Mouse (Mus musculus) cerebellum, postnatal 14 days (tissue): ENCODE measurements around the gene Ccdc163.

Experiments used
- DNase-seq, 2 experiments: peaks; one replicate each; pipeline ENCODE4 v3.0.0; 2021; ENCODE audit warnings: mixed read lengths in 2 of 2

The Ccdc163 gene

DNA sequence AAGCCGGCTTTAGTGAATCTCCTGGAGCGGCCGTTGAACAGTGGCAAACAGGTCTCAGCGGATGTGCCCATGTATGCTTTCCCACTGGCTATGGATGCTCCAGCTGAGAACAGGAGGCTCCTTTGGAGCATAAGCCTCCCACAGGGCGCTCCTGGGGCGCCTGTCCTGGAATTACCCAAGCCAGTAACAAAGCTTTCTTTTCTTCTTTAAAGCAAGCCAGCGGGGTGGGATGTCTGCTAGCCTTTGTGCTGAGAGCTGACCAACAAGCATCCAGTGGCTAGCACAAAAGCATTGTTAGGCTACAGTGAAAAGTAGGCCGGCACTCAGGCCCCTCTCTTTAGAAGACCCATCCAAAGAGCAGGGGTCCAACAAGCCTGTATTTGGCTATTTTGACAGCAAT, 73.9 kb downstream of the Ccdc163 start:
- no peak for DNase-seq

DNA sequence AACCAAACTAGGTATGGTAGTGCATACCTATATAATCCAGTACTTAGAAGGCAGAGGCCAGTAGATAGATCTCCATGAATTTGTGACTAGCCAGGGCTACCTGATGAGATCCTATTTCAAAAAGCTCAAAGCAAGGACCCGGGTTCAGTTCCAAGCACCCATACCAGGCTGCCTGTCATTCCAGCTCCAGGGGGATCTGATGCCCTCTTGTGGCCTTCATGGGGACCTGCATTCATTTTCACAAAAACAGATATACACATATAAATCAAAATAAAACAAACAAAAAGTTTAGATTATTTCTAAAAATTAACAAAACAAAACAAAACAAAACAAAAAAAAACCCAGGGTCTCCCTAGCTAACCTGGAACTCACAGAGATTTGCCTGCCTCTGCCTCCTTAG, 78.3 kb downstream of the Ccdc163 start:
- no peak for DNase-seq

DNA sequence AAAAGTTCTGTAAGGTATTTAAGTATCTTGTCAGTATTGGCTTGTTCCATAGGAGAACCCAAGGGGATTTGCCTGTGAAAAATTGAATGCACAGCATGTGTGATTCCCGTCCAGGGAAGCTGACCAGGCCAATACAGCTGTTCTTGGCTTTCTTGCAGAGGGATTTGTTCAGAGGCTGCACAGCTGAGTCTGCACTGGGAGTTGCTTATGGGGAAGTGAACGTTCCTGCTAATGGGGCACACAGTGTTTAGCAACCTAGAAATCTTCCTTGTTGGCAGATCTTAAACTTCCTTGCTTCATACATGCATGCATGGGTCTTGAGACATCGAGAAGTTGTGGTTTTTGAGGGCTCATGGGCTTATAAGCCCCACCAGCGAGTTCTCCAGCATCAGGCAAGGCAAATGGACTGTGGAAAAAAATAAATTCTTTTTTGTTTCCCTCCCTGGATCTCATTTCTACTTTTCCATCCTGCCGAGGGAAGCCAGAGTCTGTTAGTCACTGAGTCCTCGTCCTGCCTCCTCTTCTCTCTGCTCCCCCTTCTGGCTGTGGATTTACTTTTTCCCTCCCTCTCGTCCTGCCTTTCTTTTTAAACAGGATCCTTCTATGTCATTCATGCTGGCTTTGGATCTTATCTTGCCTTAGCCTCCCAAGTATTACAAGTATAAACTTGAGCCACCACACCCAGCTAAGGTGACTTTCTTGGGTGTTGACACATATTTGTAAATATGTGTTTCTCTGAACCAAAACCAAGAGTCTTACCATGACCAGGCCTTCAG, 79.9 kb downstream of the Ccdc163 start:
- no peak for DNase-seq

DNA sequence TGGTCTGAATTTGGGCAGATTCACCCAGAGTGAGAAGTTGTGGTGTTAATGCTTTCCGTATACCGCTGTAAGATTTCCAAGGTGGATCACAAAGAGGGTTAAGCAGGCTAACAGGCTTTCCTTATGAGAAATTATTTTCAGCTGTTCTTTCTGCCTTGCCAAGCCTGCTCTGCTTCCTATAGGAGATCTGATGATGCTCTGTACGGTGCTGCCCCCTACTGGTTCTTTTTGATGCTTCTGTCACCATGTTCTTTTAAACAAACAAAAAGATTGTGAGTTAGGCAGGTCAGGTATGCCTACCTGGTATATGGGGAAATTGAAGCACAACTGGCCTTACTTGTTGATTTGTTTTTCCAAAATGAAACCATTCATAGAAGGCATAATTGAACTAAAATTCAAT, 80.6 kb downstream of the Ccdc163 start:
- peak; percentile 90 to 93 for DNase-seq

DNA sequence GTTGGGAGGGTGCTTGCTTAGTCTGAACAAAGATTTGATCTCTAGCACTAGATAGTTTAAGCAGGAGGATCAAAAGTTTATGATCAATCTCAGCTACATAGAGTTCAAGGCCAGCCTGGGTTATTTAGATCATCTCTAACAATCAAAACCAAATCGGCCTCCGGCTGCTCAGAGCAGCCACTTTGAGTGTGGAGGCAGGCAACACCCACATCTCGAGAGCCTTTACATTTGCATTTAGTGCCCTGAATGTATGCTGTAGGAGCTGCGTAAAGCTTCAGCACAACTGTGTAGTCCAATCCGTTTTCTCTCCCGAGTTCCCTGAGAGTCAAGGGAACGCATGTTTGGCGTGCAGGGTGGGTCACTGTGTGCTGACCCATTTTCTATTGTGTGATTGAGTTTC, 84.1 kb downstream of the Ccdc163 start:
- no peak for DNase-seq

DNA sequence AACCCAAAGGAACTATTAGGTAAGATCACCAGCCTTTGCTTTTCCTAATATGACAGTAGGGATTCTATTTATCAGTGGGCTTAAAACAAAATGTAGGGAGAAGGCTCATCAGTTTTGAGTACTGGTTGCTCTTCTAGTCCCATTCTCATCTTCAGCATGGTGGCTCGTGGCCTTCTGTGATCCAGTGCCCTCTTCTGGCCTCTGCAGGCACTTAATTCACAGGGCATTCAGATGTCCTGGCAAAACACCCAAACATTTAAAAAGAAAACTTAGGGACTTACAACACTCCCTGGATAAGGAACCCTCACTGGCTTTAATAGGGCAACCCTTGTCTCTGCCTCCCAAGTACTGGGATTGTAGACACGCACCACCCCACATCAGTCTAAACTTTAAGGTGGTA, 86.0 kb downstream of the Ccdc163 start:
- no peak for DNase-seq

DNA sequence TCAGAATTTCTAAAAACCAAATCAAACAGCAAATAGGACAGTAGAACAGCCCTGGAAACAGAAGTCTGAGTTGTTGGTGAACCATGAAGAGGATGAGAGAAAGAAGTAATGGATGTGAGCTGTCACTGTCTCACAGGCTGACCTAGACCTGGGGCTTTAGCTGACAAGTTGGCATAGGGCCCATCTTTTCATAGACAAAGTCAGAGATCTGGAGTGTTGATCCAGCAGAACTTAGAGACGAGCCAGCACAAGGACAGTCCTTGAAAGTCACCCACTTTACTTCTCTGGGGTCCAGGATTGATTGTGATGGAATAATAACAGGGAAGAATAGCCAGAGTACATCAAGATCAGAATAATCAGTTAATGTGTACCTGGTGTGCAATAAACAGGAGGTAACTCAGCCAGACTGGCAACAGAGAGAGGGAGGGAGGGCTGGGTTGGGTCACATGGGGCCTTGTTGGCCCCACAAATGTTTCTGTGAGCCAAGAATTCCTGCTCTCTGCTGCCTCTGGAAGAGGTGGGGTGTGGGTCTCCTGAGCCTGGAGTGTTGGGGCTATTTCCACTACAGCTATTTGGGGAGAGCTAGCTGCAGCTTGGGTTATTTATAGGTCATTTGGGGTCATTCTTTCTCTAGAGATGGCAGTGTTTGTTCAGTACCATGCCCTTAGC, 88.3 kb downstream of the Ccdc163 start:
- DNase-seq, result no peak

DNA sequence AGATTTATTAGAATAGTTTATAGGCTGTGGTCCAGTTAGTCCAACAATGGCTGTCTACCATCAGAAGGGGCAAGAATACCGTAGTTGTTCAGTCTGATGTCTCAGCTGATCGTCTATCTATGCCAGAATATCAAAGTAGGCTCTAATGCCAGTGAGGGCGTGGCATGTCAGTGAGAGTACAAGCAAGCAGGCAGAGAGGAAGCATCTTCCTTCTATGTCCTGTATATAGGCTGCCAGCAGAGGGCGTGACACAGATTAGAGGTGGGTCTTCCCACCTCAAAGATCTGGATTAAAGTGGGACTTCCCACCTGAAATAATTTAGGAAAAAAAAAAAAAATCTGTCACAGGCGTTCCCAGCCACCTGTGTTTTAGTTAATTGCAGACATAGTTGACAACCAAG, 91.6 kb downstream of the Ccdc163 start:
- peak in 1 of 2 experiments; percentile 53 for DNase-seq
